Mouse (Mus musculus): ENCODE results near the gene Ccdc154. TPM values are rescaled to one million over a fixed set of nuclear protein-coding genes. Genes with fewer than 3 reads are reported as not detected.

The Ccdc154 gene
- polyA plus RNA-seq (2017; shearing (Covaris generic)) = not detected

DNA sequence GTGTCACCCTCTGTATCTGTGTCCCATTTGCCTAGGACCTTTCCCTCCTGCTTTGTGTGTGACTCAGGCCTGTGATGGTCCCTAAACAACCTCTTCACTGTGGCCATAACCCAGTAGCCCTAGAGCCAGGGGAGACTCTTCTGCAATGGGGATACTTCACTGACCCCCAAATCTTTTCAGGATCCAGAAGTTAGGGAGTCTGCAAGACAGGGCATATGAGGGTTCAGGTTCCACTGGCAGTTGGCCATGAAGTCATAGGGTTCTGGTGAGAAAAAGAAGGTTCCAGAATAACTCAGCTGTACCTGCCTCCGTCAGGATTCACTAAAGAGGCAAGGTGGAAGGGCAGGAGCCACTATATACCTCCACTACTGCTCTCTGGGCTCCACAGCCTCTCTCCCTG lies at the start of gene Ccdc154:
TSS of gene Ccdc154 (plus strand) at position 301 of the 400 bp plus-strand sequence.

DNA sequence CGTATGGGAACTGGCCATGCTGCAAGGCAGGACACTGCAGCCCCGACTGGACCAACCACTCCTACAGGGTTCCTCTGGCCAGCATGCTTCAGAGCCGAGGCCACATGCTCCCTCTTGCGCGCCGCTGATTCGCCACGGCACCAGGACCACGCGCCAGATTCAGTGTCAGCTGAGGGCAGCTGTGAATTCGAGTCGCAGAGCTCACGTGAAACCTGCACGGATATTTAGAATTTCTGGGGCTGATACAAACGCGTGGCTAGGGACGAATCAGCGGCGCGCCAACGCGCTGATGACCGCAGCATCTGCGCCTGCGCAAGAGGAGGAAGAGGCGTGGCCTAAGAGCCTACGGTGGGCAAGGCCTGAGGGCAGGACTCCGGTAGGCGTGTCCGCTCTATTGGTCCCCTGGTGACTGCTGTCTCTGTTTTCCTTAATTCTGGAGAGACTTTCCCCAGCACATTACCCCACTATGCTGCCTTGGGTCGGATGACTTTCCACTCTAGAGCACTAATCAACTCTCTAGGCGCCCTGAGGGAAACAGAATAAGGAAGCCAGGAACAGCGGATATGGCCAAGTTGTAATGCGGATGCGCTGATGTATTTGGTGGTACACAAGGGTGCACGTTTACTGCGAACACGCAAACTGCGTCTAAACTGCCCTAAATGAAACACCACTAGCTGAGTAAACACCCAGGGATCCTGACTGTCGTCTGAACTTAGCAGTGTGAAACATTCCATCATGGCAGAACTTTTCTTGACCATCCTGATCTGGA lies 46.4 kb upstream of the Ccdc154 start, which contains the start of gene Telo2:
TSS of gene Telo2 (minus strand) at position 304 of the 769 bp plus-strand sequence.

DNA sequence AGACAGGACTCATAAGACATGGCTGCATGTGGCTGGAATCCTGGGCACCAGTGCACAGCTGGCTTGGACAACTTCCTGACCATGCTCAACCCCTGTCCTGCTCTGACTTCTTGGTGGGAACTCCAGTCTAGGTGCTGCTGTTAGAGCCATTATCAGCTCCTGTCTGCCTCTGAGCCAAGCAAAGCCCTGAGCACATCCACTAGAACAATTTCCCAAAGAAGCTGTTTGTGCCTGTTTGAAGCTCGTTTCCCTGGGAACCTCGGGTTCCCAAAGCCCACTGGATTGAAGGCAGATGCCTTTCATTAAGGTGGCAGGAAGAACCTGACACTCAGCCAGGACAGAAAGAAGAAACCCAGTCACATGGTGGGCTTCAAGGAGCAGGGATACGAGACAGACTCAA lies 41.9 kb upstream of the Ccdc154 start, which contains the start of gene Ptx4:
TSS of gene Ptx4 (plus strand) at position 355 of the 400 bp plus-strand sequence.

DNA sequence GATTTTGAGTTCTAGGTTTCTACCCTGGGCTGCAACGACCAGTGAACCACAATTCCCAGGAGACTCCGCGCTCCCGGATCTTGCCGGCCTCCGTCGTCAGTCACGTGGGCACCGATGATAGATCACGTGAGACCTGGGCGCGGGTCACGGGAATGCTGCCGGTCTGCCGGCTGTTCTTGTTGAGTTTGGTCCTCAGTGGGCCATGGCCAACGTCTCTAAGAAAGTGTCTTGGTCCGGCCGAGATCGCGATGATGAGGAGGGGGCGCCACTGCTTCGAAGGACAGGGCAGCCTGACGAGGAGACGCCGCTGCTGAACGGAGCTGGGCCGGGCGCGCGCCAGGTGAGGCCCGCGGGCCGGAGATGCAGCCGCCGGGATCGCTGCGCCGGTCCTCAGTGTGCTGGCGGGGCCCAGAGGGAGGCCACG lies 29.0 kb upstream of the Ccdc154 start, which contains the start of gene Clcn7:
TSS of gene Clcn7 (plus strand) at position 117 of the 424 bp plus-strand sequence.

DNA sequence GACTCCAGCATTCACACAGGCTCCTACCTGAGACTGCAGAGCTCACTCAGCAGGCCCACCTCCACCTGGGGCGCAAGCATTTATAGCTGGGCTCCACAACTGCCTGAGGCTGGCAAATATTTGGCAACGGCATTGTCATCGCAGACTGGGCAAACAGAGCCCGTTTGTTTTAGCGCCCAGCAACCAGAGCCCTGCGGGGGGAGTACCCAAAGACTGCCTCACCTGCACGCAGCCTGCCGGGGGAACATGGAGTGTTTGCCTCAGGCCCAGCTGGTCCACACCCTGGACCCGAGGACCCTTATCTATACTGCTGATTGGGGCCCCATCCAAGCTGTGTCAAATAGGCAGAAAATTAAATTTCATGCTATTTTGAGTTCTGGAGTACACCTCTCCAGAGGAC lies 13.2 kb downstream of the Ccdc154 start, which contains the start of gene Gm38655:
TSS of gene Gm38655 (minus strand) at position 61 of the 400 bp plus-strand sequence.

DNA sequence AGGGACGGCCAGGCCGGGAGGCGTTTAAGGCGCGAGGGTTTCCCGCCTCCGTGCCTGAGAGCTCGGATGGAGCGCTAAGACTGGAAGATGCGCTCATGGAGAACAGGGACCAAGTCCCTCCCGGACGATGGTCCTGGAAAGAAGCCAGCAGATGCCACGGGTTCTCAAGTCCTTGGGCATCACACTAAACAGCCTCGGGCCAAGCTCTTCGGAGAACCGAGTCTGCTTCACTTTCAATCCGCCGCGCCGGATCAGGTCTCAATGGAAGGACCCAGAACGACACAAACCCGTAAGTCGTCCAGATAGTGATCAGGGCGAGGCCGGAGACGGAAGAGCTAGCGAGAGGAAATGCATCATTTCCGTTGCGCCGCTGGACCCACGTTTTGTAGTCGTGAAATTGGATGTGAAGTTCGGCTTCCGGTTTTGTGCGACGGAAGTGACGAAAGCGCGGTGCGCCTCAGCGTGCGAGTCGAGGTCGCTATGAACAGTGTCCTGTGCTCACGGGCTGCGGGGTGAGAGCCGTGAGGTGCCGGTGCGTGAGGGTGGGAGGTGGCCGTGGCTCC lies 21.9 kb downstream of the Ccdc154 start, which contains the start of gene BC003965:
TSS of gene BC003965 (plus strand) at position 426 of the 563 bp plus-strand sequence.

DNA sequence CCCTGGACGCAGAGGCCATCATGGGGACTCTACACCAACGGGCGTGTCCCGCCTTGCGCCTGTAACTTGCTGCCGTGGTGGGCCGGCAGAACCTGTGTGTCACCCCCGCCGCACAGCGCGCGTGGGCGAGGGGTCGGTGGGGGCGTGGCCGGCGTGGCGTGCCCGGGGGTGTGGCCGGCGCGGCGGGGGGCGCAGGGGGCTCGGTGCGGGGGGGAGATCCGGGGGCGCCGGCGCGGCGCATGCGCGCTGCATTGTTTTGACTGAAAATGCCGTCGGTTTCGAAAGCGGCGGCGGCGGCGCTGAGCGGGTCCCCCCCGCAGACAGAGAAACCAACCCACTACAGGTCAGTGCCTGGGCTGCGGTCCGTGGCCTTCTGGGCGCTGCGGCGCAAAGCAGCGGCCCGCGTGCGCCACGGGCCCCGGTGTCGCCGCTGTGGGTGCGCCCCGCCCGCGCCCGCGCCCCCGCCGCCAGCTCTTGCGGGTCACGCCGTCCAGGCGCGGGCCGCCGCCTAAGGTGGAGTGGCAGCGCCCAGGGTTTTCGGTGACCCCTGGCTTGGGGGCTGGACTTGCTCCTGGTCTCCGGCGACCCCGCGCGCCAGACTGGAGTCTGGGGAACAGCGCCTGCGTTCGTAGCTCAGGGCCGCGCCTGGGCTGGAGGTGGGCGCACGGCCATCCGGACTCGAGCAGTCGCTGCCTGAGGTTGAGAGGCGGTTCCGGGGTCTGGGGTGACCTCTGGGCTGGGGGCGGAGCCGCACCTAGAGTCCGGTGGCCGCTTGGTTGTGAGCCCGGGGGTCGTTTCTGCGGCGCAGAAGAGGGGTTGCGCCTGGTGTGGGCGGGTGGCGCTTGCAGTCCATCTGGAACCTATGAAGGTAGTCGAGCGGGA lies 26.1 kb downstream of the Ccdc154 start, which contains the start of gene Unkl:
TSS of gene Unkl (plus strand) at position 248 of the 882 bp plus-strand sequence.

Other genes with a start within 250 kb of the Ccdc154 start
- gene Mapk8ip3, start 225.5 kb upstream of the Ccdc154 start, polyA plus RNA-seq (2017; shearing (Covaris generic)) = 67.7 TPM
- gene Jpt2, start 201.8 kb upstream of the Ccdc154 start, polyA plus RNA-seq (2017; shearing (Covaris generic)) = 37.8 TPM
- gene Cramp1l, start 146.7 kb upstream of the Ccdc154 start, polyA plus RNA-seq (2017; shearing (Covaris generic)) = 5.3 TPM
- 33.4 TPM for gene Ift140, start 146.4 kb upstream of the Ccdc154 start, polyA plus RNA-seq (2017; shearing (Covaris generic))
- gene Tmem204, start 78.9 kb upstream of the Ccdc154 start, polyA plus RNA-seq (2017; shearing (Covaris generic)) = 1.5 TPM
- gene Telo2, start 46.5 kb upstream of the Ccdc154 start, polyA plus RNA-seq (2017; shearing (Covaris generic)) = 32.2 TPM
- not detected for gene Ptx4, start 41.7 kb upstream of the Ccdc154 start, polyA plus RNA-seq (2017; shearing (Covaris generic))
- gene Clcn7, start 29.1 kb upstream of the Ccdc154 start, polyA plus RNA-seq (2017; shearing (Covaris generic)) = 49.3 TPM
- gene Gm38655, start 13.0 kb downstream of the Ccdc154 start, polyA plus RNA-seq (2017; shearing (Covaris generic)) = not detected
- gene BC003965, start 22.1 kb downstream of the Ccdc154 start, polyA plus RNA-seq (2017; shearing (Covaris generic)) = 30.9 TPM
- gene Unkl, start 25.9 kb downstream of the Ccdc154 start, polyA plus RNA-seq (2017; shearing (Covaris generic)) = 51.0 TPM
- 107 TPM for gene Gnptg, start 77.7 kb downstream of the Ccdc154 start, polyA plus RNA-seq (2017; shearing (Covaris generic))
- gene Tsr3, start 77.7 kb downstream of the Ccdc154 start, polyA plus RNA-seq (2017; shearing (Covaris generic)) = 53.4 TPM
- 69.0 TPM for gene Baiap3, start 93.9 kb downstream of the Ccdc154 start, polyA plus RNA-seq (2017; shearing (Covaris generic))
- gene Ube2i, start 112.2 kb downstream of the Ccdc154 start, polyA plus RNA-seq (2017; shearing (Covaris generic)) = 592 TPM
- gene Prss34, start 135.9 kb downstream of the Ccdc154 start, polyA plus RNA-seq (2017; shearing (Covaris generic)) = not detected
- gene Prss28, start 146.2 kb downstream of the Ccdc154 start, polyA plus RNA-seq (2017; shearing (Covaris generic)) = not detected
- gene Prss29, start 156.2 kb downstream of the Ccdc154 start, polyA plus RNA-seq (2017; shearing (Covaris generic)) = not detected
- not detected for gene Tpsab1, start 183.1 kb downstream of the Ccdc154 start, polyA plus RNA-seq (2017; shearing (Covaris generic))
- not detected for gene Tpsb2, start 203.8 kb downstream of the Ccdc154 start, polyA plus RNA-seq (2017; shearing (Covaris generic))
- gene Tpsg1, start 206.8 kb downstream of the Ccdc154 start, polyA plus RNA-seq (2017; shearing (Covaris generic)) = not detected